Mouse (Mus musculus): ENCODE measurements around the gene Srek1ip1.

GRCm38 (mm10) chr13:104841937-104842336 is 49.7 kb downstream of the Srek1ip1 start:
- TF ChIP-seq CTCF (IDR thresholded peaks at IDR 0.05; ENCODE audit: low read depth, low read length) (no peak), EP300 (IDR thresholded peaks at IDR 0.05; ENCODE audit: insufficient read depth, low read depth, low read length) (no peak)

All from ES-Bruce4 (cell line).